Mouse (Mus musculus) urinary bladder, postnatal 25 days (tissue): Measurements from ENCODE around the gene A630089N07Rik.
"Not testable (repeated sequence)": the region's sequence is repeated elsewhere in the genome, so short reads cannot be mapped to it uniquely, and the experiment has no call there.

Source experiments
- DNase-seq: peaks from one replicate; pipeline ENCODE4 v3.0.0; 2022; ENCODE audit warnings: low spot score

The A630089N07Rik gene

GRCm38 (mm10) chr16:98081889-98082818 lies at the start of gene A630089N07Rik:
A630089N07Rik (minus strand) TSS chr16:98082450.
- peak; percentile 76 for DNase-seq

GRCm38 (mm10) chr16:98107109-98107508 lies 24.9 kb upstream of the A630089N07Rik start:
- DNase-seq = no peak

GRCm38 (mm10) chr16:98081550-98081888 lies 731 bp downstream of the A630089N07Rik start:
- not testable (repeated sequence) for DNase-seq

GRCm38 (mm10) chr16:98081140-98081539 lies 1.1 kb downstream of the A630089N07Rik start:
- DNase-seq = not testable (repeated sequence)

GRCm38 (mm10) chr16:98079382-98079781 lies 2.9 kb downstream of the A630089N07Rik start:
- DNase-seq = not testable (repeated sequence)

- DNase-seq = no peak
These were observed 40.6 kb downstream of the A630089N07Rik start for GRCm38 (mm10) chr16:98041676-98042075.

- not testable (repeated sequence) for DNase-seq
These were observed 47.3 kb downstream of the A630089N07Rik start for GRCm38 (mm10) chr16:98034971-98035370.

GRCm38 (mm10) chr16:98026186-98026585 lies 56.1 kb downstream of the A630089N07Rik start:
- not testable (repeated sequence) for DNase-seq

GRCm38 (mm10) chr16:98022657-98023345 lies 59.4 kb downstream of the A630089N07Rik start:
- no peak for DNase-seq

GRCm38 (mm10) chr16:98022081-98022480 lies 60.2 kb downstream of the A630089N07Rik start:
- no peak for DNase-seq

- DNase-seq = not testable (repeated sequence)
These were observed 84.9 kb downstream of the A630089N07Rik start for GRCm38 (mm10) chr16:97997383-97997731.

GRCm38 (mm10) chr16:97996616-97997382 lies 85.5 kb downstream of the A630089N07Rik start, which contains the start of gene B230307C23Rik:
B230307C23Rik (plus strand) TSS chr16:97997315.
- DNase-seq = peak; percentile 71

- no peak for DNase-seq
These were observed 86.2 kb downstream of the A630089N07Rik start for GRCm38 (mm10) chr16:97995849-97996615.

GRCm38 (mm10) chr16:97992477-97992876 lies 89.8 kb downstream of the A630089N07Rik start:
- not testable (repeated sequence) for DNase-seq

- no peak for DNase-seq
These were observed 90.7 kb downstream of the A630089N07Rik start for GRCm38 (mm10) chr16:97991517-97991916.

- no peak for DNase-seq
These were observed 97.7 kb downstream of the A630089N07Rik start for GRCm38 (mm10) chr16:97984589-97984988.

GRCm38 (mm10) chr16:97981362-97981761 lies 100.9 kb downstream of the A630089N07Rik start:
- no peak for DNase-seq

- DNase-seq = no peak
These were observed 104.5 kb downstream of the A630089N07Rik start for GRCm38 (mm10) chr16:97977722-97978121.

- DNase-seq = no peak
These were observed 105.0 kb downstream of the A630089N07Rik start for GRCm38 (mm10) chr16:97977277-97977676.

- DNase-seq = no peak
These were observed 118.2 kb downstream of the A630089N07Rik start for GRCm38 (mm10) chr16:97963956-97964540.
